Comparison of ENCODE assay signal across 8 mouse cellular contexts in genomic region chr8:127589291-127589690, GRCm38 (mm10).
DNase-seq lines count a peak whose midpoint lies in the region; ATAC-seq and TF ChIP-seq lines count a peak whose summit lies in the region.

No protein-coding gene starts in this region.

- H3K27me3 ChIP-seq in kidney, embryonic 14.5 days (ENCODE audit: control insufficient read depth, insufficient read depth, low read length) = no peaks in the 10 kb centered on the region

- TF ChIP-seq CTCF in embryonic fibroblast, embryonic 13.5 days (IDR thresholded peaks at IDR 0.05; ENCODE audit: borderline replicate concordance, insufficient read depth, low read length) = peak; percentile 58; the same call in 1 of the 2 replicates

- 50% methylated on average over 4 of the region's 4 CpGs for WGBS in kidney, embryonic 14.5 days

- H3K9me3 ChIP-seq in kidney, embryonic 14.5 days (ENCODE audit: control insufficient read depth, low read length) = no peaks in the 10 kb centered on the region

- no peak for TF ChIP-seq POLR2A in embryonic fibroblast, embryonic 13.5 days (IDR thresholded peaks at IDR 0.05; ENCODE audit: low read depth, low read length)

- no peak overlapping the region for H3K4me3 ChIP-seq in kidney, embryonic 14.5 days (ENCODE audit: low read length)
- no peak overlapping the region for H3K4me3 ChIP-seq in embryonic fibroblast, embryonic 13.5 days (ENCODE audit: insufficient read depth, low read length)

- H3K36me3 ChIP-seq in kidney, embryonic 14.5 days (ENCODE audit: control insufficient read depth, insufficient read depth, low read length) = no peaks in the 10 kb centered on the region

- H3K9ac ChIP-seq in kidney, embryonic 14.5 days (ENCODE audit: low read depth, low read length) = no peak overlapping the region

- no peak overlapping the region for H3K4me2 ChIP-seq in kidney, embryonic 14.5 days (replicated peaks; ENCODE audit: low read depth, low read length)

- no peak for ATAC-seq in kidney, embryonic 14.5 days (ENCODE audit: low FRiP score, low TSS enrichment)
- ATAC-seq in CD4-positive, CD25-positive, alpha-beta regulatory T cell, adult 4 months = peak; percentile 75

- DNase-seq in kidney, adult 11 months = peak; percentile 34
- DNase-seq in adrenal gland, postnatal 10 days = peak; percentile 76
- peak; percentile 62 to 85 for DNase-seq in kidney, postnatal 36 days
- DNase-seq in naive thymus-derived CD4-positive, alpha-beta T cell, adult 2 months (ENCODE audit: low read depth) = peak; percentile 77
- peak; percentile 41 to 77 for DNase-seq in thymus, postnatal 10 days (ENCODE audit: low spot score in 2 of 2)

- H3K4me1 ChIP-seq in kidney, embryonic 14.5 days (ENCODE audit: control insufficient read depth, insufficient read depth, low read length) = 0 out of 2 replicates have a peak, but pooled peaks cover 4% of the 10 kb centered on the region
- H3K4me1 ChIP-seq in embryonic fibroblast, embryonic 13.5 days (ENCODE audit: control insufficient read depth, insufficient read depth, low read length) = peaks cover 6% of the 10 kb centered on the region; the same call in 1 of the 2 replicates

- H3K27ac ChIP-seq in kidney, embryonic 14.5 days (ENCODE audit: low read depth, low read length) = no peak overlapping the region
- no peak overlapping the region for H3K27ac ChIP-seq in embryonic fibroblast, embryonic 13.5 days (ENCODE audit: insufficient read depth, low read length)
